Mouse (Mus musculus) mesoderm, embryonic 11.5 days (tissue): ENCODE data around the gene Pigk.

Source experiments
- DNase-seq: peaks from one replicate; pipeline ENCODE4 v3.0.0-alpha.2; 2012; ENCODE audit warnings: low read depth, low spot score

Gene Pigk

DNA sequence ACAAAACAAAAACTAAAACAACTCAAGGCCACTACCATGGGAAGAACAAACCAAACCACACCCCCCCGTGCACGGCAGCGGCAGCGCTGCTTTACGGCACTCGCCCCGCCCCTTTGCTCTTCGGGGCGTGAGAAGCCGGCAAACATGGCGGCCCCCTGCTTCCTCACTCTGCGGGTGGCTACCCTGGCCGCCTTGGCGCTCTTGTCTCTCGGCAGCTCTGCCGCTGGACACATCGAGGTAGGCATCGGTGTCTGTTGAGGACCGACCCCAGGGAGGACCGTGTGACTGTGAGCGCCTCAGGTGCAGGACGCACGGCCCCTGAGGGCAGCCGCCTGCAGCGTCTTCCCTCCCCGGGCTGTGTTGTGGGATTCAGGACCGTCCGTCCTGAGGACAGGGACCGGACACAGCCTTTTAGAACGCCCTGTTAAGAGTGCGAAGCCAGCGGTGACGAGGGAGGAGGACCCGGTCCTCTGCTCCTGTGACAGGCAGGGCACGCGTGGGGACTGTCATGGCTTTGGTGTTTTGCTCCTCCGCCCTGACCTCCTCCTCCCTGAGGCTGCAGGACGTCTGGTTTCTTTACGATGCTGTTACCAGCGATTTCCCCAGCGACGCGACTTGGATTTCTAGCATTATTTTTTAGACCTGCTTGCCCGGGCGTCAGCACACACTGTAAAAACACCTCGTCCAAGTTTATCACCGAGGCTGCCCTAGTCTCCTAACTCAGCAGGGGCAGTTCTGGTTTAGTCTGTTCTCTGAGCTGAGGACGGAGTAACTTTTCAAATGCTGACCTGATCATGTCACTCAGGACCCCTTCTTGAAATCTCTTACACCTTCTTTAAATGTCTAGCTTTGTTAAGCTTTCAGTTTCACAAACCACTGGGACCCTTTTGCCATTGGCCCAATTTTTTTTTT is at the start of gene Pigk:
Gene Pigk (plus strand): TSS at position 110 of the 912 bp plus-strand sequence.
- DNase-seq, result peak; percentile 88

DNA sequence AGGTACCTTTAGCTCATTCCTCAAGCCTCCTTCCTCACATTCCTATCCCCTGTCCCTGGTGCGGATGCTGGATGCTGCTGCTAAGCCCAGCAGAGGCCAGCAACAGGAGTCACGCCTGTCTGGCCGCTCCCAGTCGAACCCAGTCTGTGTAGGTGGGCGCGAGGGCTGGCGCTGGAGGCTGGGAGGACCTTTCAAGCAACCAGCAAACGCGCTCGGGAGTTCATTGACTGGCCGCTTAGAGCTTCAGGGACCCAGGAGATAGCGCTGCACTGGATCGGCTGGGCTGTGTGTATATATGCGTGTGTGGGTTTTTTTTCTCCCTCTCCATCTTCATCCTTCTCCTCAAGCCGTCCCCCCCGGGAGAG is 46.9 kb upstream of the Pigk start:
- peak; percentile 45 for DNase-seq

DNA sequence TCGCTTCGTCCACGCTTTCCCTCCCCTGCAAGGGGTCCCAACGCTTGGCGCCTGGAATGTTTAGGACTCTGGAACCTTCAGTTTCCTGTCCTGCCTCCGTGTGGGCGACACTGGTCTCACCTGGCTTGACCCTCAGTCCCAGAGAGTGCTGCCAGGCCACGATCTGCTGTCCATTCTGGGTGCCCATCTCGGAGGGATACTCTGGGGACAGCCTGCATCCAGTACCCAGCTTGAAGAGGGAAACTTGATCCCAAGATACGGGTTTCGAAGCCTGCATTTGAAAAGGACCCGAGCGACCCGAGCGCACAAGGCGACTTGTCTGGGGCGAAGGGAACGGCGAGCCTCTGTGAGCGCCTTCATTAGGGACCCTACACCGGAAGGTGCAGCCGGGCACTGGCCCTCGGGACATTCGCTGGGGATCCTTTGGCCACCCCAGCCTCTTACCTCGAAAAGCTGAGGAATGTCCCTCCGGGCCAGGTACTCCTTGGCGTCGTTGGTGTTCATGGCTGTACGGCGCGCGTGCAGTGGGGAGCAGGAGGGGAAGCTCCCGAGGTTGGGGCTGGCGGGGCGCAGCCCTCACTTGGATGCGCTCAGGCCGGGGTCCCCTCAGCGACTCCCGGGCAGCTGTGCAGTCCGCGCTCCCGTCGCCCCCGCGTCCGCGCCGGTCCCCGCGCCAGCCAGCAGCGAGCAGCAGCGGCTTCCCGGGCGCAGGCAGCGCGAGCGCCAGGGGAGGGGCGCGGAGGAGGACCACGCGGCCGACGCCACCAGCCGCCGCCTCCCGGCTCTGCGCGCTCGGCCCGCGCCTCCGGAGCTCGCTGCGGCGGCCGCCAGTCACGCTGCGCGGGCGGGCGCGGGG is 46.3 kb upstream of the Pigk start:
- DNase-seq, result peak; percentile 30

DNA sequence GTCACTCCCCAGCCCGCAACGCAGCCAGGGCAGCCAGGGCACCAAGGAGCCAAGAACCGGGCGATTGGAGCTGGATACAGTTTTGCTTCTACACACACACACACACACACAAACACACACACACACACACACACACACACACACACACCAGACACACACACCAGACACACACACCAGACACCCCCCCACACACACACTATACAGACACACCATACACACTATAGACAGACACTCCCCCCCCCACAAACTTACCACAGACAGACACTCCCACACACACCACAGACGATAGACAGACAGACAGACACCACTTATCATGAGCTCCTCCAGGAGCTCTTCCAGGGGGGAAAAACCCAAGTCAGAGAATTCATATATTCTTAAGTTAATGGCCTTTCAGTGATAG is 45.7 kb upstream of the Pigk start, which contains the start of gene Ak5:
Gene Ak5 (minus strand): TSS at position 122 of the 400 bp plus-strand sequence.
- DNase-seq, result no peak

DNA sequence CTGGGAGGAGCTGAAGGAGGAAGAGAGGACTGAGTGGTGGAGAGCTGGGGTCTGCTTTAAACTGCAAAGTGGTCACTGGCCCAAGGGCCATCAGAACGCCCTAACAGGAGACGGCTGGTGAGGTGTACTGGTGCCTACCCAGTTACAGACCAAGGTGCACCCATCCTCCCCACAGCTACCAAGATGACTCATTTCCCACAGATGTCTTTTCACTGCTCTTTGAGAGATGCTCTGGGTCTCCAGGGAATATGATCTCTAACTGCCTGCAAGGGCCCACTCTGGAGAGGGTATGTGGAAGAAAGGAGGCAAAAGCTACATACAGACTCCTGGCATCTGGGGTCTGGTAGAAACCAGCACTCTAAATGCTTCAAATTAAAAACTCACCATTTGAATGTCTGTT is 45.1 kb upstream of the Pigk start:
- no peak for DNase-seq

DNA sequence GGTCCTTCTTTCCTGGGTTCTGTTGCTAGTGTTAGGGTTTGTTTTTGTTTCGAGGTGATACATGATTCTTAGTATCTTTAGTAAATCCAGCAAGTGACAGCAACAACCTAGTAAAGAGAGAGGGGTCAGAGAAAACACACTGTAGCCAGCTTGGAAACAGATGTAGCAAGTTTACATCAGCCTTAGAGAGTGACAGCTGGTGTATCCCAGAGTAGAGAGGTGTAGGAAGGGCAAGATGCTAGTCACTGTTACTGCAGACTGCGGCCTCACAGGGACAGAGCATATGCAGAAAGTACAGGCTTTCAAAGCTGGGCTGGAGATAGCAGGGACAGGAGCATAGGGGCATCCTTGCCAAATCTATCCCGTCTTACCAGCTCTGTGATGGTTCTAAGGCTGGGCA is 44.1 kb upstream of the Pigk start:
- DNase-seq, result no peak

DNA sequence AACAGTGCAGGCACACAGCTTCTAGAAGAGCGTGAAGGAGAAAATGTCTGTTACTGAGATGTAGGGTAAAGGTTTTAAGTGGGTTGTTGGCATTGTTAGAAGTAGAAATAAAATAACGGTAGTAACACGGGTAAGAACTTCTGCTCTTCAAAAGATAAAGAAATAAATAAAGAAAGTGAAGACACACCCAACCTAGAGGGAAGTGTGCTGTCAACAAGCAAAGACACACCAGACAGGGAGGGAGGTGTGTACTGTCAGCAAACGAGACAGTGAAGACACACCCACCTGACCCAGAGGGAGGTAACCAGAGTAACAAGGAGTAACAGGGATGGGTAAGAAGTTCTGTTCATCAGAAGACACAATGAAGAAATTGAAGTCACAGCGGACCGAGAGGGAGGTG is 39.2 kb upstream of the Pigk start:
- no peak for DNase-seq

DNA sequence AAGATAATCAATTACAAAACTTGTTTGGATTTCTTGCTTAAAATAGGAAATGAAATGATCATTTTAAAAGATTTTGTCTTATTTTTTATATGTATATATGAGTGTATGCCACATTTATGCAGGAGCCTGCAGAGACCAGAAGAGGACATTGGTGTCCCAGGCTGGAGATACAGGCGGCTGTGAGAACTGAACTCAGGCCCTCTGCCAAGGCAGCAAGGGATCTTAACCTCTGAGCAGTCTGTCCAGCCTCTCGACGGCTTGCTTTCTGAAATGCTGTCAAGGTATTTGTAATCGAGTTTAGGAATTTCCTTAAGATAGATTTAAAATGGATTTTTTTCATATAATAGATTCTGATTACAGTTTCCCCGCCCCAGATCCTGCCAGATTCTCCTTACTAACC is 25.4 kb upstream of the Pigk start:
- no peak for DNase-seq

DNA sequence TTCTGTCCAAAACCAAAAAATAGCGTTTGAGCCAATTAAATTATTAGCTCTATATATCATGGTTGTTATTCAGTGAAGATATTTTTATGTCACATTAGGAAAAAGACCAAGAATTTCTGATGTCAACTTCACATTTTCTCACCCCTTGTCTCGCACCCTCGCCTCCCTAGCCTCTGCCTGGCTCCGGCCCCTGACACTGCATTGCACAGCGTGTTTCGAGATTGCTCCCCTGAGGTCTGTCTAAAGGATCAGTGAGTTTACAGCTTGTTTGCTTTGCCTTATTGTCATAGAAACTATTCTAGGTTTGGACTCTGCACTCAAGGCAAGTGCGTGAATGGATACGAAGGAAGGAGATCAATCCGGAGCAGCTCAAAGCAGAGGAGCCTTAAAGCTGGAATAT is 24.8 kb upstream of the Pigk start:
- no peak for DNase-seq

DNA sequence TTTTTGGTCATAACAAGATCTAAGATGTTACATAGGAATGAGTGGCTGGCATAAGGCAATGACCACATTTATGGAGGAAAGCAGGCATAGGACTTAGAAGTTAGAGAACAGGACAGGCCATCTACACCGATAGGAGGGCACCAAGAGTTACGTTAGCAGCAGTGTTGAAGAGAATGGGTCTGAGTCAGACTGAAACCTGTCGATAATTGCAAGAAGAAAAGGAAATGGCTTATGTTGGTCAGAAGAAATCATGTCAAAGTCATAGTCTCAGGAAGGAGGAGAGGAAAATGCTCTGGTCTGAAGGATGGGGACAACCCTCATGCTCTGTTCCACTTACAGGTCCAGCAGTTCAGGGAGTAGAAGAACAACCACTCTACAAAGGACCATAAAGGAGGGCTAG is 18.9 kb upstream of the Pigk start:
- no peak for DNase-seq

DNA sequence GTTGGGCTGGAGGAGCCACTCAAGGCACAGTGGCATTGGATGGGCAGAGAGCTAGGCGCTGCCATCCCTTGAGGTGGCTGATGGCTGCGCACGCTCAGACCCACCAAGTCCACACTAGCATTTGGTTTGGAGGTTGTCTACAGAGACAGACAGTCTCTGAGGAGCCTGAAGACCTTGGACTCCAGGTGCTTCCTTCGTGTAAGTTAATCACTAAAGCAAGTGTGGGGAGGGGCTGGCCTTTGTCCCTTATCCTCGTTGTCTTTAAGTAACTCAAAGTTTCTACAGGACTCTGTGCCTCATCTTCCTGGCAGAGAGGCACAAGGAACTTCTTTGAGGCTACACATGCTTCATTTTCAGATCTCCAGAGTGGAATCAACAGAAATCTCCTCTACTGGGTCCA is 15.9 kb upstream of the Pigk start:
- no peak for DNase-seq

DNA sequence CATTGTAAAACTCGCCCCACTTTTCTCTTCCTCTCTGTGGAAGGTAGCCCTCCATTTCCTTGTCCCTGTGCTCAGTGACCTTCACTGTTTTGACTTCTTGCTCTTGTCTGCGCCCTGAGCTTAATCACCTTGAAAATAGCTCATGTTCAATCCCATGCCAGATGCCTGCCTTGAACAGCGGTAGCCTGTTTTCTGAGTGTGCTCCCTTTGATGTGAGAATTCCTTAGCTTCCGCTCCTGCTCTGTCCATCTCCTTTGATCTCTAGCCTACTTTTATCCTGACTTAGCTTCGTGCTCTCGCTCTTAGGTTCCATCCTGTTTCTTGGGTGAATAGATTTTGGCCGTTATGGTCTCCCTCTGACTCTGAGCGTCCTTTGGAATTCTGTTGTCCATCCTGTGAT is 14.6 kb upstream of the Pigk start:
- DNase-seq, result no peak

DNA sequence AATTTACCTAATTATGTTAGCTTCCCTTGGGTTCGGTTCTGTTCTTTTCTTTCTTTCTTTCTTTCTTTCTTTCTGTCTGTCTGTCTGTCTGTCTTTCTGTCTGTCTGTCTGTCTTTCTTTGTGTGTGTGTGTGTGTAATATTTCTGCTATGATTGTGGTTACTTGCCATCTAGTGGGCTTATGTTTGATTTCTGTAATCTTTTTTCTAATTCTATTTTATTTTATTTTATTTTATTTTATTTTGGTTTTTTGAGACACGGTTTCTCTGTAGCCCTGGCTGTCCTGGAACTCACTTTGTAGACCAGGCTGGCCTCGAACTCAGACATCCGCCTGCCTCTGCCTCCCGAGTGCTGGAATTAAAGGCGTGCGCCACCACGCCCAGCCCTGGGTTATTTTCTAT is 12.4 kb upstream of the Pigk start:
- DNase-seq, result peak; percentile 29

DNA sequence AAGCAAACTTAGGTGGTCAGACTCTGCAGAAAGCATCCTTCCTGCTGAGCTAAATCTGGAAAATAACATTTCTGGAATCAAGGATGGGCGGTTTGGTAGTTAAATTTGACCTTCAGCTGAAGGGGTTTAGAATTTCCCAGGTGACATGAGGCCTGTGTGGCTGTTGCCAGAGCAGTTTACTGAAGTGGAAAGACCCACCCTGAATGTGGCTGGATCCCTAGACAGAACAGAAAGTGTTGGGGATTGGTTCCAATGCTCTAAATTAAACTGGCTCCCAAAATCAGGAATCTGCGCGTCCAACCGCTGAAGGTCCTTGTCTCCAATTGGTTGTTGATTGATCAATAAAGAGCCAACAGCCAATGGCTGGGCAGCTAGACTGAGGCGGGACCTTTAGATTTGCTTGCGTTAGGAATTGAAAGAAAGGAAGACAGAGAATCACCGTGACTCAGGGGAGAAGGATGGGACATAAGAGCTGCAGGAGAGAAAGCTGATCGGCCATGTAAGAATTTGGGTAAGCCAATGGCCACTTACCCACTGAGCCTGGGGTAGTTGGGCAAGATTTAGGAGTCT is 11.5 kb upstream of the Pigk start:
- no peak for DNase-seq

DNA sequence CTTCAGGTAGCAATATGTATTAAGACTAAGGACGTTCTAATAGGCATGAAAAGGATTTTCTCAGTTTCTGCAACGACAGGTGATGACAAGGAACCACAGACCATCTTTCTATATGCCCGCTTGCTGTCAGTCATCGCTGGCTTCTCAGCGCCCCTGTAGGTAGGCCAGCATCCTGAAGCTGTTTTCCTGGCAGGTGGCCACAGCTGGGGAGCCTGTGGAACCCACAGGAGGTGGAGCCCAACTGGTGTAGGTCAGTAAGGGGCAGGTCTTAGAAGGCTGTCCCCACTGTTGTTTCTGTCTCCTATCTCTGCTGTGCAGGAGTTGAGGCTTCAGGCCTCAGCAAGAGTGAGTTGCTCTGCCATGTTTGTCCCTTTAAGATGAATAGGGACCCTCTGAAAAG is 8.1 kb upstream of the Pigk start:
- DNase-seq, result no peak

DNA sequence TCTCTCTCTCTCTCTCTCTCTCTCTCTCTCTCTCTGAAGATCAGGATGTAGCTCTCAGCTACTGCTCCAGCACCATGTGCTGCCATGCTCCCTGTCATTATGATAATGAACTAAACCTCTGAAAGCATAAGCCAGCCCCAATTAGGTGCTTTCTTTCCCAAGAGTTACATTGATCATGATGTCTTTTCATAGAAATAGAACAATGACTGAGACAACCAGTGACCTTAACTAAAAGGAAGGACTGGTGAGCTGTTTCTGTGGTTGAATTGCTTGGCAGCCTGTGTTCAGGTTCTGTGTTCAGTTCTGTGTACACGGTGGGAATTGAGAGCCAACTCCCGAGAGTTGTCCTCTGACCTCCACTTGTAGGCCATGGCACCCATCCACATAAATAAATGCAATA is 7.0 kb upstream of the Pigk start:
- no peak for DNase-seq

DNA sequence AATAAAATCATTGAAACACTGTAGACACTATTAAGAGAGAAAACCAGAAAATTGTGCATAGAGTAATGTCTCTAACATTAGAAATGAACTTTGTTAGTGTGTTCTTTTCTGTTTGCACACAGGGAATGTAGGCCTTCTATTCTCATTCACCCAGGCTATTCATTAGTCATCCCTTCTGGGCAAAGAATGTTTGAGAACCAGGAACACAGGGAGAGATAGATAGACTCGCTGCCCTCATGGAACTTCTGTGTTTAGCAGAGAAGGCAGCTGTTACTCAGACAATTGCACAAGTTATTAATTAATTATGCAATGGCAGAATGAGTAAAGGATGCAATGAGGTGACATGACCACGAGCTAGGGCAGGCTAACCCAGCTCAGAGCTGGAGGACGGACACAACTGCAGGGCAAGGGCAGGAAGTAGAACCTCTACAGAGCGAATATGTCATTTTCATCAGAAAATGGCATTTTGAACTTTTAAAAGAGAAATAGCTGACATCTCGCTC is 6.5 kb upstream of the Pigk start:
- DNase-seq, result no peak

DNA sequence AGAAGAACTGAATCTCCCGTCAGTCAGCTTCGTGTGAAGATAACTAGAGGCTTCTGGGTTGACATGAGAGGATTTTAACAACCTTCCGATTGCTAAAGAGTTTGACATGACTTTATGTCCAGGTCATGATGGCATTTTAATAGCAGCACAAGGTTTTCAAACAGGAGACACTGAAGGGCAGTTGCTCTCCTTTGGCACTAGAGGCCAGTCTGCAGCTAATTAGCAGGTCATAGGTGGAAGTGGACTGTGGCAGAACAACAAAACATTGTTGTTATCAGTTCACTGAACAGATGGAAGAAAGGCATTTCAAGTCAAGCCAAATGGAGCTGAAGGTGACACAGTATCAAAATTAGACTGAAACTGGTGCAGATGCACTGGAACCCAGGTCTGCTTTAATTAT is 4.0 kb upstream of the Pigk start:
- no peak for DNase-seq

DNA sequence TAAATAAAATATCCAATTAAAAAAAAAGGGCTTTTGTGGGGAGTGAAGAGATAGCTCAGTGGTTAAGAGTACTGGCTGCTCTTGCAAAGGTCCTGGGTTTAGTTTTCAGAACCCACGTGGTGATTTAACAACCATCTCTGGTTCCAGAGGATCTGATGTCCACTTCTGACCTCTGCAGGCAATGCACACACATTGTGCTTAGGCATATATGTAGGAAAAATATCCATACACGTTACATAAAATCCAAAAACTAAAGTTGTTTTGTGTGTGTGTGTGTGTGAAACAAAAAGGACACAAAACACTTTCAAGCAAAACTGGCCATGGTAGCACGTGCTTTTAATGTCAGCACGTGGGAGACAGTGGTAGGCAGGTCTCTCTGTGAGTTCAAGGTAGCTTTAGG is 943 bp upstream of the Pigk start:
- DNase-seq, result no peak

DNA sequence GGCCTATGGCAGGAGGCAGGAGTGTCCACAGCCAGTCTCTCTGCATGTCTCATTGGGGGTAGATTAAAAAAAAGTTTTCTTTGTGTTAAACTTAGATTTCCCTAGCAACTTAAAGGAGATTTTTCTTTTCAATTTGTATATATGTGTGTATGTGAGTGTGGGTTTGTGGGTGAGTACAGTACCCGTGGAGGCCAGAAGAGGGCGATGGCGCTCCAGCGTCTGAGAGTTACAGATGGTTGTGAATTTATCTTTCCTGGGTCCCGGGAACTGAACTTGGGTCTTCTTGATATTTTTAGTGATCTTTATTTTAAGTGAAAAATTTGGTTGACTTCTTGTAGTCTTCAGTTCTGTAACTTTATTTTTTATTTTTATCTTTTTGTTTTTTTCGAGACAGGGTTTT is 7.4 kb downstream of the Pigk start:
- DNase-seq, result no peak

DNA sequence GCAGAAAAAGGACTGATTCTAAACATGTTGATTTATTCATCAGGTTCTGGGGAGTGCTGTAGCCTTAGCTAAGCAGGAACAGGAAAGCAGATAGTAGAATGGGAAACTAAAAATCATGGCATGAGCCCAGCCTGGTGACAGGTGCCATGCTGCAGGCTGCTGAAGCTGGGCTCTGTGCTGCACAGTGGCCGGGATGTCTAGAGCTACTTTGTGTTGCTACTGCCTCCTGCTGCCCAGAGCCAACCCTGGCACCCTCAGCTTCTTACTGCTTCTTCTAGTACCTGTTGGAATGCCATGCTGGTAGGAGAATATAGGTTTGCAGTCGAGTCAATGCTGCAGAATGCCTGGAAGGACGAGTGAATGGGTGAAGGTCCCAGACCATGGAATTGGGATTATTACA is 8.9 kb downstream of the Pigk start:
- DNase-seq, result no peak

DNA sequence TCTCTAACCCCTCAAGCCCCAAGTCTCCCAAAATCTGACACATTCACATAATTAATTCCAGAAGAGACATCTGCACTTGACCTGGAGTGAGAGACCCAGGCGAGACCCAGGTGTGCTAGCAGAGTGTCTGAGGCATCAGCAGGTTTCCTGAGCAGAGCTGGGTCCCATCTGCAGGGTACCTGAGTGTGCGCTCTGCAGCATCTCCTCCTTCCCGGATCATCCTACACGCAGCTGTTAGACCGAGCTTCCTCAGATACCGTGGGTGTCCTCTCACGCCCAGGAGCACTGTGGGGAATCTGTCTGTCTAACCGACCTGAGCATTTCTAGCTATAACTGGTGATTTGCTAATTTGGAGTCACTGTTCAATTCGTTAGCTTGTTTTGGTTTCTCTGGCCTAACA is 10.5 kb downstream of the Pigk start:
- no peak for DNase-seq
